Mouse (Mus musculus): Measurements from ENCODE around the gene Olfr1065. TPM values are rescaled to one million over a fixed set of nuclear protein-coding genes. Genes with fewer than 3 reads are reported as not detected.
"Not testable (repeated sequence)": the region's sequence is repeated elsewhere in the genome, so short reads cannot be mapped to it uniquely, and the experiment has no call there.

Olfr1065 gene
- total RNA-seq (2021) = not detected
- long read RNA-seq, experiment 1 = 0 reads
- long read RNA-seq, experiment 2 = 0 reads

DNA sequence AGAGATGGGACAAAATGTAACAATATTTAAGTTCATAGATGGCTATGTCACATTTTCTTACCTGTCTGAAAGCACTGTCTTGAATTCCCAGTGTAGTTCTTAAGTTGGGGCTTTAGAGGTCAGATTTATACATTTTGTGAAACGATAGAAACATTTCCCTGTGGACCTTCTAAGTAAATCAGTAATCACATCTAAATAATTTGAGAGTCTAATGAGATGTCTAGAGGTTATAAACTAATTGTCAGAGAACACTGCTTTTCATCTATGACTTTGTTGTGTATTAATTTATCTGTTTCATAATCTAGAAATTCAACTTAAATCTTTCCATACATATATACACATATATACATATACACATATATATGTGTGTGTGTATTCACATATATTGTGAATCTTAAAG is at the start of gene Olfr1065:
Gene Olfr1065 (minus strand): TSS at position 101 of the 400 bp plus-strand sequence.
- DNase-seq = not testable (repeated sequence)

DNA sequence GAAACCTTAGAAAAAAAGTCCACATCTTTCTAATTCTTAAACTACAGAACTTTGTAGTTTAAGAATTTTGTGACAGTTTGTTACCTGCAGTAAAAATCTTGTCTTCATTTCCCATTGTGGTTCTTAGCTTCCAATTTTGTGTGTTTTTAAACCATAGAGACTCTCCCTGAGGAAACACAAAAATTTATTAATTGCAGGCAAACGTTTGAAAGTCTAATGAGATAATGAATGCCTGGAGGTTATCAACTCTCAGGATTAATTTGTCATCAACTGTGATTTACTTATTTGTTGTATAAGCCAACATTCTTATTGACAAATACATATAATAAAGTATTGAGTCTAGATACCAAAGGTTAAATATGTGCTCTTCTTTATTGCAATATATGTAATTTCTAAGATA is 36.9 kb upstream of the Olfr1065 start, which contains the start of gene Olfr228:
Gene Olfr228 (minus strand): TSS at position 101 of the 400 bp plus-strand sequence.
- no peak for DNase-seq

DNA sequence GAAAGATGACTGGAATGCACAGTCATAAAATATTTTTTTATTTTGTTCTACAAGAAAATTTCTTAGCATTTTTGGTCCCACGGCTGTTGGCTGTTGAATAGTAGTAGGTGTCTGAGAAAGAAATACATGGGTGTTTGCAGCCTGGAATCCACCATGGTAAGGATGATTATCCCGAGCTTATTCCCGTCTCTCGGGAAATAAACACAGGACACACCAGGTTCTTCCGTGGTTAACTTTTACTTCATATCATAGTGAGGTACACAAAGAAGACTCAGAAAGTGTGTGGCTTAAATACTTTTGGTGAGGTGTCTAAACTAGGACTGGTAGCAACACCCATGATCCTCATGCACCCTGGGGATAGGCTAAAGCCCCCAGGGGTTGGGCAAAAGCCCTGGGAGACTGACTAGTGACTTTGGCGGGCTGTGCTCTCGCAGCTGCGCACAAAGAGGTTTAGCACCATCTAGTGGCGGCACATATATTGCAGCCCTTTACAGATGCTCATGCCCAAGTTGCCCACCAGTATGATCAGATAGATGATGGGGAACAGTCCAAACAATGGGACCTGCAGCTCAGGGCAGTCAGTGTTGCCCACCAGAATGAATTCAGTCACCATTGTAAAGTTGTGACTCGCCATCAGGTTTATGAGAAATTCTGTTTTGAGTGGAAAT is 14.2 kb upstream of the Olfr1065 start:
- peak; percentile 65 for DNase-seq

DNA sequence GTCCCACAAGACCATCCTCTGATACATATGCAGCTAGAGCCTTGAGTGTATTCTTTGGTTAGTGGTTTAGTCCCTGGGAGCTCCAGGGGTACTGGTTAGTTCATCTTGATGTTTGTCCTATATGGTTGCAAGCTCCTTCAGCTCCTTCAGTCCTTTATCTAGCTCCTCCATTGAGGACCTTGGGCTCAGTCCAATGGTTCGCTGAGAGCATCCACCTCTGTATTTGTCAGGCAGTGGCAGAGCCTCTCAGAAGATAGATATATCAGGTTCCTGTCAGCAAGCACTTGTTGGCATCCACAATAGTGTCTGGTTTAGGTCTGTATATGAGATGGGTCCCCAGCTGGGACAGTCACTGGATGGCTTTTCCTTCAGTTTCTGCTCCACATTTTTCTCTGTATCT is 10.0 kb upstream of the Olfr1065 start:
- no peak for DNase-seq

DNA sequence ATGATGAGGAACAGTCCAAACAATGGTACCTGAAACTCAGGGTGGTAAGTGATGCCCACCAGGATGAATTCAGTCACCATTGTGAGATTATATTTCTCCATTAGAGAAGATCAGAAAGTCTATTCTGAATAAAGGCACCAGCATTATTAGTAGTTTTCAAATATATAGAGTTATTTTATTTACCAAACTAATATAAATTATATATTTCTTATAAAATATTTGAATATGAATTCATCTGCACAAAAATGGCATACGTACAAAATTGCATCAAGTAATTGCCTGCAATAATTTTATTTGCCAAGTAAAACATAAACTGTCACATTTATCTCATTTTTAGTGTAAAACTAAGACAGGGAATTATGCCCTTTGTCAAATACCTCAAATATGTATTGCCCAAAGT is 5.8 kb upstream of the Olfr1065 start, which contains the start of gene Olfr1066:
Gene Olfr1066 (minus strand): TSS at position 101 of the 400 bp plus-strand sequence.
- no peak for DNase-seq

DNA sequence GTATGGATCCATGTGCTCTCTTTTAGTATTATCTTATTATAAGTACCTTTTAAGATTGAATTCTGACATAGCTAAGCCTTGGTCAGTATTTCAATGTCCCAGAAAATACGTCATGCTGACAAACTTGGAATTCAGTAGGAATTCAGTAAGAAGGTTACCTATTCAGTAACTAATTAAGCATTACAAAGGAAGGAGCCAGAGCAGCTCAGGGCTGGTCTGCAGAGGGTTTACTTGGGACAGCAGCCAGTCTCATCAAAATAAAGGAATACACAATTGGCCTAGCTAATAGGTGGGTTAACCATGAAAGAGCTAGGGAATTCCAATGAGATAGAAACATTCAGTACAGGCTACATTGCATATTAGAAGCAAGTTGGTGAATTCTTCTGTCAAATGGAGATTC is 8.3 kb downstream of the Olfr1065 start:
- not testable (repeated sequence) for DNase-seq

DNA sequence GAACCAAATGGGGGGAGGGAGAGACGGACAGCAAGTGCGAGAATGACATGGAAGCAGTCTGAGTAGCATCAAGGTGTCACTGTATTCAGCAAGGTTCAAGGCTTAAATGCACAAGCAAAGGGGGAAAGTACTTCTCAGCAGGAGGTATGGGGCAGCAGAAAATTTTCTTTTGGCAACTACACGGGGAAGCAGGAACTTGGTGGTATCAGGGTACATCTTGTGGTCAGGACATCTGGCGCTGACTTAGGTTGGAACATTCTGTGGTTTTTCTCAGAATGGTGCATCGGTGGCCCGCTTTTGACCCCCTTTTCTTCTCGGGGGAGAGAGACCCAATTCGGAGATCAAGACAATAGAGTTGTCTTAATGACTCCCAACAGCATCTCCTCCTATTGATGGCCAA is 21.9 kb downstream of the Olfr1065 start:
- DNase-seq = not testable (repeated sequence)

DNA sequence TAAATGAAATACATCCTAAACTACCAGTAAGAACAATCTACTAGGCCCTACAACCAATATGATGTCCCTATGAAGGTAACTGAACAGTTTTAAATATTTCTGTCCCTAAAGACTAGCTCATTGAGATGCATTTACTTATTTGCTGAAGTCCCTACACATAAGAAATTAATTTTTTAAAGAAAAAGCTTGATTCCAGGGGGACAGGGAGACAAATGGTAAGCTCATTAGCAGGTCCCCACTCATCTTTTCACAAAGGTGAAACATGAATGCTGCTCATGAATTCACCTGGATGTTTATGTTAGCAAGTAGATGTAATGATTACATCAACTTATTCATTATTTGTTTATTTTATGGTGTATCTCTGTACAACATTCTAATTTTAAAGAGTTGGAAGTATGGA is 23.7 kb downstream of the Olfr1065 start, which contains the start of gene Olfr1062:
Gene Olfr1062 (minus strand): TSS at position 101 of the 400 bp plus-strand sequence.
- DNase-seq = not testable (repeated sequence)

DNA sequence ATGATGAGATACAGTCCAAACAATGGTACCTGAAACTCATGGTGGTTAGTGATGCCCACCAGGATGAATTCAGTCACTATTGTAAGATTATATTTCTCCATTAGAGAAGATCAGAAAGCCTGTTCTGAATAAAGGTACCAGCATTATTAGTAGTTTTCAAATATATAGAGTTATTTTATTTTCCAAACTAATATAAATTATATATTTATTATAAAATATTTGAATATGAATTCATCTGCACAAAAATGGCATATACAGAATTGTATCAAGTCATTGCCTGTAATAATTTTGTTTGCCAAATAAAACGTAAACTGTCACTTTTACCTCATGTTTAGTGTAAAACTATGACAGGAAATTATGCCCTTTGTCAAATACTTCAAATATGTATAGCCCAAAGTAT is 36.4 kb downstream of the Olfr1065 start, which contains the start of gene Olfr1061:
Gene Olfr1061 (minus strand): TSS at position 101 of the 400 bp plus-strand sequence.
- no peak for DNase-seq

DNA sequence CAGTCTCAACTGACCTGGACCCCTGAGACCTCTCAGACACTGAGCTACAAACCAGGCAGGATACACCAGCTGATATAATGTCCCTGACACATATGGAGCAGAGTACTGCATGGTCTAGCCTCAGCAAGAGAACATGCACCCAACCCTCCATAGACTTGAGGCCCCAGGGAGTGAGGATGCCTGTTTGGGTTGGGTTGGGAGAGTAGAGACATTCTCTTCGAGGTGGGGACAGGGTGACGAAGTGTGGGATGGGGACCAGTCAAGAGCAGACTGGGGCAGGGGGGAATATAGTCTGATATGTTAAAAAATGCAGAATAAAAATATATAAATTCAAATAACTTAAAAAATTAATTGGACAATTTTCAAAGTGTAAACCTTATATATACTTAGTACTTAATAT is 55.3 kb downstream of the Olfr1065 start:
- DNase-seq = no peak

Other genes with a start within 250 kb of the Olfr1065 start
- gene Olfr1045, start 247.6 kb downstream of the Olfr1065 start, total RNA-seq (2021) = not detected
- gene Olfr1046, start 231.3 kb downstream of the Olfr1065 start, total RNA-seq (2021) = not detected
- gene Olfr1047, start 219.2 kb downstream of the Olfr1065 start, total RNA-seq (2021) = not detected
- not detected for gene Olfr1048, start 210.3 kb downstream of the Olfr1065 start, total RNA-seq (2021)
- not detected for gene Olfr1049, start 192.3 kb downstream of the Olfr1065 start, total RNA-seq (2021)
- gene Olfr1051, start 171.5 kb downstream of the Olfr1065 start, total RNA-seq (2021) = not detected
- not detected for gene Olfr1052, start 158.1 kb downstream of the Olfr1065 start, total RNA-seq (2021)
- not detected for gene Olfr1053, start 135.3 kb downstream of the Olfr1065 start, total RNA-seq (2021)
- not detected for gene Olfr1054, start 115.2 kb downstream of the Olfr1065 start, total RNA-seq (2021)
- not detected for gene Olfr1055, start 100.3 kb downstream of the Olfr1065 start, total RNA-seq (2021)
- not detected for gene Olfr1056, start 88.1 kb downstream of the Olfr1065 start, total RNA-seq (2021)
- gene Olfr1057, start 72.2 kb downstream of the Olfr1065 start, total RNA-seq (2021) = not detected
- gene Olfr1058, start 62.0 kb downstream of the Olfr1065 start, total RNA-seq (2021) = not detected
- gene Olfr1061, start 36.5 kb downstream of the Olfr1065 start, total RNA-seq (2021) = not detected
- not detected for gene Olfr1062, start 23.8 kb downstream of the Olfr1065 start, total RNA-seq (2021)
- not detected for gene Olfr1066, start 5.7 kb upstream of the Olfr1065 start, total RNA-seq (2021)
- not detected for gene Olfr228, start 36.8 kb upstream of the Olfr1065 start, total RNA-seq (2021)
- not detected for gene Olfr1076, start 57.9 kb upstream of the Olfr1065 start, total RNA-seq (2021)
- not detected for gene Olfr1079, start 91.9 kb upstream of the Olfr1065 start, total RNA-seq (2021)
- gene Olfr1080, start 107.6 kb upstream of the Olfr1065 start, total RNA-seq (2021) = not detected
- gene Olfr1082, start 148.4 kb upstream of the Olfr1065 start, total RNA-seq (2021) = not detected
- gene Olfr1084, start 189.1 kb upstream of the Olfr1065 start, total RNA-seq (2021) = not detected
- gene Olfr1085, start 211.4 kb upstream of the Olfr1065 start, total RNA-seq (2021) = not detected
- gene Olfr1086, start 229.5 kb upstream of the Olfr1065 start, total RNA-seq (2021) = not detected
- not detected for gene Olfr1087, start 247.8 kb upstream of the Olfr1065 start, total RNA-seq (2021)

All from adrenal gland, postnatal 10 days (tissue).